Comparison of ENCODE assay signal across 9 mouse cellular contexts in genomic region chr2:180350700-180351099, GRCm38 (mm10). TPM values are rescaled to one million over a fixed set of nuclear protein-coding genes. Genes with fewer than 3 reads are reported as not detected.
DNase-seq lines count a peak whose midpoint lies in the region; ATAC-seq and TF ChIP-seq lines count a peak whose summit lies in the region.
"Had no signal": no experiment of that assay in that cellular context is flagged by ENCODE, and none has a peak within 500 bp of the region (broad histone marks: within the 10 kb centered on the region; RNA-seq: fewer than 3 reads in every experiment).

No protein-coding gene starts in this region.

- no peaks in the 10 kb centered on the region for H3K27me3 ChIP-seq in intestine, postnatal 0 days (replicated peaks; ENCODE audit: control insufficient read depth, insufficient read depth, low read length)
- H3K27me3 ChIP-seq in intestine, embryonic 16.5 days (replicated peaks; ENCODE audit: control insufficient read depth, insufficient read depth, low read length), result no peaks in the 10 kb centered on the region
- peaks cover 76% of the 10 kb centered on the region for H3K27me3 ChIP-seq in CH12.LX (replicated peaks)
- peaks cover 6% of the 10 kb centered on the region; the same call in 1 of the 2 replicates for H3K27me3 ChIP-seq in limb, embryonic 10.5 days (ENCODE audit: low read depth, poor library complexity, severe bottlenecking)

- no peak overlapping the region for H3K4me3 ChIP-seq in intestine, postnatal 0 days (ENCODE audit: low read depth, low read length)
- H3K4me3 ChIP-seq in intestine, embryonic 16.5 days (ENCODE audit: low read length), result no peak overlapping the region
- no peak overlapping the region for H3K4me3 ChIP-seq in CH12.LX (replicated peaks in 1 of 3; ENCODE audit: low read depth in 2 of 3, low read length in 2 of 3, poor library complexity in 1 of 3)
- H3K4me3 ChIP-seq in limb, embryonic 10.5 days, result no peak overlapping the region
- H3K4me3 ChIP-seq: limb, embryonic 13.5 days had no signal

- H3K9me3 ChIP-seq in intestine, postnatal 0 days (ENCODE audit: control insufficient read depth), result no peaks in the 10 kb centered on the region
- no peaks in the 10 kb centered on the region for H3K9me3 ChIP-seq in intestine, embryonic 16.5 days (ENCODE audit: control insufficient read depth, low read length)
- peaks cover 3% of the 10 kb centered on the region for H3K9me3 ChIP-seq in CH12.LX (replicated peaks; ENCODE audit: low read length)
- H3K9me3 ChIP-seq in limb, embryonic 10.5 days (replicated peaks), result no peaks in the 10 kb centered on the region
- H3K9me3 ChIP-seq: limb, embryonic 13.5 days had no signal

- TF ChIP-seq POLR2A in CH12.LX (IDR thresholded peaks at IDR 0.05; ENCODE audit: low read depth, low read length), result no peak

- dilution Hi-C loops in CH12.LX (cut with MboI; ENCODE audit: extremely low pct_ligation_motif_present, extremely low pct_unique_long_range_greater_than_20kb, low sequenced_read_pairs), result no loop called here

- no peaks in the 10 kb centered on the region for H3K79me2 ChIP-seq in CH12.LX (replicated peaks; ENCODE audit: control insufficient read depth, extremely low read depth, insufficient read depth, poor library complexity, severe bottlenecking)

- TF ChIP-seq CTCF in intestine, postnatal 0 days (IDR thresholded peaks at IDR 0.05; ENCODE audit: low read depth), result peak; percentile 77
- peak; percentile 63 to 77 for TF ChIP-seq CTCF in CH12.LX (conservative IDR thresholded peaks at IDR 0.05 in 1 of 2, IDR thresholded peaks at IDR 0.05 in 1 of 2; ENCODE audit: low read depth in 2 of 2, low read length in 2 of 2)

- TF ChIP-seq EP300 in CH12.LX (IDR thresholded peaks at IDR 0.05; ENCODE audit: low read length), result no peak

- ATAC-seq in intestine, postnatal 0 days, result no peak
- no peak for ATAC-seq in intestine, embryonic 16.5 days

- DNase-seq in CH12.LX (ENCODE audit: extremely low read depth), result peak; percentile 61
- peak; percentile 19 for DNase-seq in Muller cell, postnatal 12 days (ENCODE audit: inconsistent ontology term)
- DNase-seq in limb, embryonic 10.5 days (ENCODE audit: low spot score), result peak; percentile 58
- DNase-seq in right cerebral cortex, postnatal 4 days, result no peak
- no peak for DNase-seq in right cerebral cortex, adult 18-20 months
- DNase-seq in neural tube, embryonic 10.5 days (ENCODE audit: extremely low spot score, low spot score), result no peak

- no peak overlapping the region for H3K9ac ChIP-seq in intestine, postnatal 0 days (ENCODE audit: low read depth, low read length)
- H3K9ac ChIP-seq in intestine, embryonic 16.5 days (ENCODE audit: low read depth, low read length), result no peak overlapping the region
- H3K9ac ChIP-seq in CH12.LX (ENCODE audit: insufficient read depth, low read depth), result no peak overlapping the region
- H3K9ac ChIP-seq: limb, embryonic 13.5 days had no signal

- no peaks in the 10 kb centered on the region for H3K36me3 ChIP-seq in intestine, postnatal 0 days (ENCODE audit: control insufficient read depth, insufficient read depth)
- H3K36me3 ChIP-seq in intestine, embryonic 16.5 days (ENCODE audit: control insufficient read depth, insufficient read depth, low read length), result no peaks in the 10 kb centered on the region
- H3K36me3 ChIP-seq in CH12.LX (replicated peaks in 1 of 2; ENCODE audit: control insufficient read depth in 1 of 2, insufficient read depth in 1 of 2, low read length in 1 of 2), result no peaks in the 10 kb centered on the region
- no peaks in the 10 kb centered on the region for H3K36me3 ChIP-seq in limb, embryonic 10.5 days
- H3K36me3 ChIP-seq: limb, embryonic 13.5 days had no signal

- peak; percentile 42 for TF ChIP-seq RAD21 in CH12.LX (IDR thresholded peaks at IDR 0.05; ENCODE audit: low read depth, low read length)

- H3K27ac ChIP-seq in intestine, postnatal 0 days (ENCODE audit: low read depth, low read length), result no peak overlapping the region
- H3K27ac ChIP-seq in intestine, embryonic 16.5 days (ENCODE audit: low read length), result no peak overlapping the region
- H3K27ac ChIP-seq in CH12.LX (ENCODE audit: insufficient read depth, low read depth), result no peak overlapping the region
- no peak overlapping the region for H3K27ac ChIP-seq in limb, embryonic 10.5 days
- H3K27ac ChIP-seq: limb, embryonic 13.5 days had no signal

- WGBS in intestine, postnatal 0 days, result 72% methylated on average over 2 of the region's 2 CpGs
- 60% methylated on average over 2 of the region's 2 CpGs for WGBS in intestine, embryonic 16.5 days
- WGBS in limb, embryonic 10.5 days, result 61% methylated on average over 2 of the region's 2 CpGs

- no peak overlapping the region for H3K4me2 ChIP-seq in intestine, postnatal 0 days (replicated peaks; ENCODE audit: low read depth)
- H3K4me2 ChIP-seq in intestine, embryonic 16.5 days (ENCODE audit: low read depth, low read length), result no peak overlapping the region
- H3K4me2 ChIP-seq in CH12.LX (ENCODE audit: insufficient read depth, low read depth, poor library complexity, severe bottlenecking), result no peak overlapping the region
- H3K4me2 ChIP-seq: limb, embryonic 13.5 days had no signal

- in situ Hi-C loops in CH12.LX (cut with MboI; ENCODE audit: low pct_ligation_motif_present, low pct_unique_long_range_greater_than_20kb, low sequenced_read_pairs), result loop anchor here (5.0 kb wide), 2 partner anchors 77 to 227 kb away; no protein-coding TSS in a partner anchor

- H3K4me1 ChIP-seq in intestine, postnatal 0 days (replicated peaks; ENCODE audit: control insufficient read depth, insufficient read depth, low read length), result no peaks in the 10 kb centered on the region
- H3K4me1 ChIP-seq in intestine, embryonic 16.5 days (ENCODE audit: control insufficient read depth, insufficient read depth, low read length), result peaks cover 10% of the 10 kb centered on the region
- peaks cover 3% of the 10 kb centered on the region in 2 experiments; a peak in 3 of 4 replicates for H3K4me1 ChIP-seq in CH12.LX (ENCODE audit: control insufficient read depth in 1 of 2, insufficient read depth in 2 of 2)
- peaks cover 7% of the 10 kb centered on the region for H3K4me1 ChIP-seq in limb, embryonic 10.5 days

TF ChIP-seq in CH12.LX, 34 proteins besides CTCF, POLR2A, EP300 and RAD21:
- peak; percentile 73 for TF ChIP-seq SMC3 (IDR thresholded peaks at IDR 0.05; ENCODE audit: low read depth, low read length)
- TF ChIP-seq MYC (IDR thresholded peaks at IDR 0.05; ENCODE audit: low read depth, low read length), result no peak

RNA-seq across cellular contexts. Expression of gene Gata5, which starts 16.2 kb away (rescaled TPM):
- 20.9 and 23.9 TPM in 2 replicates for polyA plus RNA-seq in intestine, postnatal 0 days (2015; fragmentation: Nextera tagmentation; extraction: Ambion mirVana)
- 10.3 and 11.6 TPM in 2 replicates for polyA plus RNA-seq in intestine, embryonic 16.5 days (2015; fragmentation: Nextera tagmentation; extraction: Ambion mirVana)
- total RNA-seq in CH12.LX (2012; rRNA removed) (not detected in 2 replicates), CH12.LX (2014; rRNA removed) (not detected in 2 replicates)
- not detected in 2 replicates for polyA plus RNA-seq in CH12.LX (2012; ENCODE audit: insufficient read length, low read depth)
- polyA plus RNA-seq in limb, embryonic 10.5 days (2016; fragmentation: Nextera tagmentation; extraction: Ambion mirVana), result 0.83 and 2.8 TPM in 2 replicates

Comparison
In these comparisons a context has a peak if more than half of its experiments do, and no peak if none do; other contexts are left out.
1. DNase-seq: peak in CH12.LX (single experiment), Muller cell, postnatal 12 days (single experiment) and limb, embryonic 10.5 days (single experiment); none in right cerebral cortex, postnatal 4 days (single experiment), right cerebral cortex, adult 18-20 months (single experiment) and neural tube, embryonic 10.5 days (single experiment).